Mouse (Mus musculus): ENCODE data around the gene Tas2r106. TPM values are rescaled to one million over a fixed set of nuclear protein-coding genes. Genes with fewer than 3 reads are reported as not detected.

Gene Tas2r106
- not detected in 2 replicates for polyA plus RNA-seq (2015; fragmentation: Nextera tagmentation; extraction: Ambion mirVana)

DNA sequence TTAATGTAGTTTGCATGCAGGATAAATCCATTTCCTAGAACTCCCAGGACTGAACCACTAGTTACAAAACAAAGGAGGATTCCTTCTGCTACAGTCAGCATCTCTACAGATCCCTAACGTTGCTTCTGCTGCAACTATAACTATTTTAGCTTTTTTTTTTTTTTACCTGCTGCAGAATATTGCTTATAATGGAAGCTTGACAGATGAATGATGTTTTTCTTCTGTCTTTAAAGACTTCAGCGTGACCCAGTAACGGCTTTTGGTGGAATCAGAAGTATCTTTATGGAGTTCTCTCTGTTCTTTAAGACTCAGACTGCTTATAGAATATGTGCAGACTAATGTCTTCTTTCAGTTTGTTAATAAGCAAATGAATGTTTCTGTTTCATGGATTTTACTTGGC, at the start of gene Tas2r106:
TSS of gene Tas2r106 (minus strand) at position 101 of the 400 bp plus-strand sequence.
- Histone ChIP-seq H3K4me2 (replicated peaks; ENCODE audit: low read depth) (no peak within 1 kb of the TSS), H3K4me1 (replicated peaks; ENCODE audit: control insufficient read depth, insufficient read depth, low read length) (no peaks in the 10 kb centered on the region), H3K27me3 (replicated peaks; ENCODE audit: control insufficient read depth, insufficient read depth, low read length) (no peaks in the 10 kb centered on the region), H3K27ac (ENCODE audit: low read depth, low read length) (no peak within 1 kb of the TSS), H3K9me3 (ENCODE audit: control insufficient read depth) (0 out of 2 replicates have a peak, but pooled peaks cover 3% of the 10 kb centered on the region), H3K4me3 (ENCODE audit: low read depth, low read length) (no peak within 1 kb of the TSS), H3K9ac (ENCODE audit: low read depth, low read length) (no peak within 1 kb of the TSS), H3K36me3 (ENCODE audit: control insufficient read depth, insufficient read depth) (no peaks in the 10 kb centered on the region)
- no peak for ATAC-seq
- 69% methylated on average over 3 of the region's 3 CpGs for WGBS
- TF ChIP-seq CTCF (IDR thresholded peaks at IDR 0.05; ENCODE audit: low read depth): no peak

DNA sequence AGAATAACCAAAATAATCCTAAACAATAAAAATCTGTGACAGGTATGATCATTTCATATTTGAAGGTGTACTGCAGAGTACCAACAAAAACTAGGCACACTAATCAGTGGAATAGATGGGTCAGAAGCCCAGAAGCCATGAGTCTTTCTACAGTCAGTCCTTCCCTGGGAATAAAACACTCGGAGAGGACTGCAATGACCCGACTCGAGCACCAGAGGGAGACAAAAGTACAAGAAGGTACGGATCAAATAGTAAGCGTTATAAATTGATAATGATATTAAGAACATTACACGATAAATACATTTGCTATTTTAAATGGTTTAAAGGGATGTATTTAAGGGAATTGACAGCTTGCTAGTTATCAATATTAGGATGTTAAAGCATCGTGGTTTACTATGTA, 34.1 kb upstream of the Tas2r106 start:
- WGBS: 44% methylated on average over 7 of the region's 7 CpGs
- Histone ChIP-seq H3K9ac (ENCODE audit: low read depth, low read length) (no peak overlapping the region), H3K4me1 (replicated peaks; ENCODE audit: control insufficient read depth, insufficient read depth, low read length) (no peaks in the 10 kb centered on the region), H3K4me3 (ENCODE audit: low read depth, low read length) (no peak overlapping the region), H3K27me3 (replicated peaks; ENCODE audit: control insufficient read depth, insufficient read depth, low read length) (no peaks in the 10 kb centered on the region), H3K4me2 (replicated peaks; ENCODE audit: low read depth) (no peak overlapping the region), H3K9me3 (ENCODE audit: control insufficient read depth) (no peaks in the 10 kb centered on the region), H3K36me3 (ENCODE audit: control insufficient read depth, insufficient read depth) (no peaks in the 10 kb centered on the region), H3K27ac (ENCODE audit: low read depth, low read length) (no peak overlapping the region)
- peak; percentile 15; the same call in 1 of the 2 replicates for TF ChIP-seq CTCF (IDR thresholded peaks at IDR 0.05; ENCODE audit: low read depth)
- ATAC-seq: no peak

DNA sequence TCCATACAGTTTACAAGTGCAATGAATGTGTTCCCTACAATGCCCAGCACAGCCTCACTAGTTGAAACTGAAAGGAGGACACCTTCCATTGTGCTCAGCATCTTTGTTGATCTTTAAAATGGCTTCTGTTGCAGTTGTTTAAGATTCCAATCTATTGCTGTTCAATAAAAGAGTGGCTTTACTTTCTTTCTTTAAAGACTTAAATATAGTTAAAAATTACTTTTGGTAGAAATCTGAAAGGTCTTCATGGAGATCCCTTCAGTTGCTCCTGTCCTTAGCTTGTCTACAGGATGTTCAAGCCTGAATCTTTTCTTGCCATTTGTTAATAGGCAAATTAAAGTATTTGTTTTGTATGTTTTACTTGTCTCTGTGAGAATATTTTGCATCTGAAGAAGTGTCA, 11.3 kb upstream of the Tas2r106 start, which contains the start of gene Tas2r114:
TSS of gene Tas2r114 (minus strand) at position 101 of the 400 bp plus-strand sequence.
- no peak within 1 kb of the TSS for H3K27ac ChIP-seq (ENCODE audit: low read depth, low read length)
- no peaks in the 10 kb centered on the region for H3K27me3 ChIP-seq (replicated peaks; ENCODE audit: control insufficient read depth, insufficient read depth, low read length)
- no peak for ATAC-seq
- TF ChIP-seq CTCF (IDR thresholded peaks at IDR 0.05; ENCODE audit: low read depth): no peak
- no peak within 1 kb of the TSS for H3K9ac ChIP-seq (ENCODE audit: low read depth, low read length)
- no peak within 1 kb of the TSS for H3K4me2 ChIP-seq (replicated peaks; ENCODE audit: low read depth)
- H3K9me3 ChIP-seq (ENCODE audit: control insufficient read depth): no peaks in the 10 kb centered on the region
- H3K4me1 ChIP-seq (replicated peaks; ENCODE audit: control insufficient read depth, insufficient read depth, low read length): no peaks in the 10 kb centered on the region
- H3K36me3 ChIP-seq (ENCODE audit: control insufficient read depth, insufficient read depth): no peaks in the 10 kb centered on the region
- H3K4me3 ChIP-seq (ENCODE audit: low read depth, low read length): no peak within 1 kb of the TSS

DNA sequence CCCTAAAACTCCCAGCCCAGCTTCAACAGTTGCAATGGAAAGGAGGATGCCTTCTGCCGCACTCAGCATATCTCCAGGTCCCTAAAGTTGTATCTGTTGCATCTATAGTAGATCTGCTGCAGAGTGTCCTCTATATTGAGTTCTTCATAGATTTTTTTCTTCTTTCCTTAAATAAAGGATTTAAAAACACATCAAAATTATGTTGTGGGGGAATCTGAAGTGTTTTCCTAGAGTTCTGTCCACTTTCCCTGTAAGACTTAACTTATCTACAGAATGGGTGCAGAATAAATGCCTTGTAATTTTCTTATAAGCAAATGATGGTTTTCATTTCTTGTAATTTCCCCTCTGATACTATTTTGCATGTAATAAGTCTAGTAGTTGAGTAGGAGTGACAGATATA, 8.7 kb upstream of the Tas2r106 start, which contains the start of gene Tas2r105:
TSS of gene Tas2r105 (minus strand) at position 101 of the 400 bp plus-strand sequence.
- no peaks in the 10 kb centered on the region for H3K27me3 ChIP-seq (replicated peaks; ENCODE audit: control insufficient read depth, insufficient read depth, low read length)
- ATAC-seq: no peak
- 69% methylated on average over 1 of the region's 1 CpGs for WGBS
- no peaks in the 10 kb centered on the region for H3K36me3 ChIP-seq (ENCODE audit: control insufficient read depth, insufficient read depth)
- no peaks in the 10 kb centered on the region for H3K4me1 ChIP-seq (replicated peaks; ENCODE audit: control insufficient read depth, insufficient read depth, low read length)
- H3K27ac ChIP-seq (ENCODE audit: low read depth, low read length): no peak within 1 kb of the TSS
- no peak for TF ChIP-seq CTCF (IDR thresholded peaks at IDR 0.05; ENCODE audit: low read depth)
- no peak within 1 kb of the TSS for H3K4me2 ChIP-seq (replicated peaks; ENCODE audit: low read depth)
- H3K4me3 ChIP-seq (ENCODE audit: low read depth, low read length): no peak within 1 kb of the TSS
- no peaks in the 10 kb centered on the region for H3K9me3 ChIP-seq (ENCODE audit: control insufficient read depth)
- no peak within 1 kb of the TSS for H3K9ac ChIP-seq (ENCODE audit: low read depth, low read length)

DNA sequence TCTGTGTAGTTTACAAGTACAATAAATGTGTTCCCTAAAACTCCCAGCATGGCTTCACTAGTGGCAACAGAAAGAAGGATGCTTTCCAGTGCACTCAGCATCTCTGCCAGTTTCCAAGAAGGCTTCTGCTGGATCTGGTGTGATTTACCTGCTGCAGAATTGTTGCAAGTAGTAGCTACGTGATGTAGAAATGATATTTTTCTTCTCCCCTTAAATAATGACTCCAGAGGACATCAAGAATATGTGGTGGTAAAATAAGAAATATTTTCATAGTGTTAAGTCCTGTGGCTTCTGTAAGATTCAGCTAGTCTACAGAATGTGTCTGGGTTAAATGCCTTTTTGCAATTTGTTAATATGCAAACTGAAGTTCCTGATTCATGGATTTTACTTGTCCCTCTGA, 7.0 kb upstream of the Tas2r106 start, which contains the start of gene Tas2r104:
TSS of gene Tas2r104 (minus strand) at position 101 of the 400 bp plus-strand sequence.
- H3K9me3 ChIP-seq (ENCODE audit: control insufficient read depth): no peaks in the 10 kb centered on the region
- H3K4me3 ChIP-seq (ENCODE audit: low read depth, low read length): no peak within 1 kb of the TSS
- no peak for ATAC-seq
- no peaks in the 10 kb centered on the region for H3K36me3 ChIP-seq (ENCODE audit: control insufficient read depth, insufficient read depth)
- H3K27me3 ChIP-seq (replicated peaks; ENCODE audit: control insufficient read depth, insufficient read depth, low read length): no peaks in the 10 kb centered on the region
- WGBS: 63% methylated on average over 1 of the region's 1 CpGs
- no peak within 1 kb of the TSS for H3K9ac ChIP-seq (ENCODE audit: low read depth, low read length)
- H3K4me2 ChIP-seq (replicated peaks; ENCODE audit: low read depth): no peak within 1 kb of the TSS
- no peak within 1 kb of the TSS for H3K27ac ChIP-seq (ENCODE audit: low read depth, low read length)
- H3K4me1 ChIP-seq (replicated peaks; ENCODE audit: control insufficient read depth, insufficient read depth, low read length): no peaks in the 10 kb centered on the region
- TF ChIP-seq CTCF (IDR thresholded peaks at IDR 0.05; ENCODE audit: low read depth): no peak

DNA sequence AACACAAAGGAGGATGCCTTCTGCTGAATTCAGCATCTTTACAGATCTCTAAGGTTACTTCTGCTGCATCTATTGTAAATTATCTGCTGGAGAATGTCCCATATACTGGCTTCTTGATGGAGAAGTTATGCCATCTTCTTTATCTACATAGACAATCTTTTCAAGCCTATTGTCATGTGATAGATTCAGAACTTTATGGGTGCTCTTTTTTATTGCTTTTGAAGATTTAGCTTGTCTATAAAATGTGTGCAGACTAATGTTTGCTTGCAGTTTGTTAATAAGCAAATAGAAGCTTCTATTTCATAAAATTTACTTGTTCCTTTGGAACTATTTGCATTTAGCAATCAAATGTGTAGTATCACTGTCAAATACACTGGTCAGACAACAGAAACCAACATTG, 18.6 kb downstream of the Tas2r106 start, which contains the start of gene Tas2r107:
TSS of gene Tas2r107 (minus strand) at position 101 of the 400 bp plus-strand sequence.
- H3K4me2 ChIP-seq (replicated peaks; ENCODE audit: low read depth): no peak within 1 kb of the TSS
- ATAC-seq: no peak
- H3K27ac ChIP-seq (ENCODE audit: low read depth, low read length): no peak within 1 kb of the TSS
- no peak for TF ChIP-seq CTCF (IDR thresholded peaks at IDR 0.05; ENCODE audit: low read depth)
- H3K4me1 ChIP-seq (replicated peaks; ENCODE audit: control insufficient read depth, insufficient read depth, low read length): no peaks in the 10 kb centered on the region
- 0 out of 2 replicates have a peak, but pooled peaks cover 3% of the 10 kb centered on the region for H3K9me3 ChIP-seq (ENCODE audit: control insufficient read depth)
- no peaks in the 10 kb centered on the region for H3K27me3 ChIP-seq (replicated peaks; ENCODE audit: control insufficient read depth, insufficient read depth, low read length)
- H3K4me3 ChIP-seq (ENCODE audit: low read depth, low read length): no peak within 1 kb of the TSS
- no peak within 1 kb of the TSS for H3K9ac ChIP-seq (ENCODE audit: low read depth, low read length)
- no peaks in the 10 kb centered on the region for H3K36me3 ChIP-seq (ENCODE audit: control insufficient read depth, insufficient read depth)

All from intestine, postnatal 0 days (tissue).